Mouse (Mus musculus) lung, postnatal 0 days (tissue): ENCODE measurements around the gene Csrnp3. TPM values are rescaled to one million over a fixed set of nuclear protein-coding genes. Genes with fewer than 3 reads are reported as not detected.

Experiments
- ATAC-seq: fragments of 200-750 bp; cut with Nextera tagmentation; 2 replicates; pipeline ENCODE4 v1.8.0; 2017; ENCODE audit warnings: moderate library complexity
- DNase-seq: peaks from one replicate; pipeline ENCODE4 v3.0.0-alpha.2; 2016; ENCODE audit warnings: low spot score
- H3K27ac ChIP-seq: fragments of 300-500 bp; sonication (generic); 2 replicates; pipeline ENCODE4 v1.5.1; 2014; ENCODE audit warnings: antibody characterized with exemption, mild to moderate bottlenecking, low read length, mixed read lengths
- H3K27me3 ChIP-seq: fragments of 300-500 bp; sonication (generic); replicated peaks from 2 replicates; pipeline ENCODE4 v1.6.1; 2014; ENCODE audit warnings: low read length, mixed read lengths; ENCODE audit not compliant: insufficient read depth
- H3K36me3 ChIP-seq: fragments of 300-500 bp; sonication (generic); 2 replicates; pipeline ENCODE4 v1.6.1; 2014; ENCODE audit warnings: low read length, mixed read lengths; ENCODE audit not compliant: insufficient read depth
- H3K4me1 ChIP-seq: fragments of 300-500 bp; sonication (generic); 2 replicates; pipeline ENCODE4 v1.6.1; 2014; ENCODE audit warnings: antibody characterized with exemption, low read depth, low read length, mixed read lengths; ENCODE audit not compliant: insufficient read depth
- H3K4me2 ChIP-seq: fragments of 300-500 bp; sonication (generic); replicated peaks from 2 replicates; pipeline ENCODE4 v1.6.1; 2014; ENCODE audit warnings: low read depth, mild to moderate bottlenecking, low read length, moderate library complexity, mixed read lengths
- H3K4me3 ChIP-seq: fragments of 300-500 bp; sonication (generic); 2 replicates; pipeline ENCODE4 v1.5.1; 2014; ENCODE audit warnings: low read depth, low read length
- H3K9ac ChIP-seq: fragments of 300-500 bp; sonication (generic); replicated peaks from 2 replicates; pipeline ENCODE4 v1.6.1; 2014; ENCODE audit warnings: low read depth, mild to moderate bottlenecking
- H3K9me3 ChIP-seq: fragments of 300-500 bp; sonication (generic); 2 replicates; pipeline ENCODE4 v1.6.1; 2016; ENCODE audit warnings: low read length, mixed read lengths
- CTCF ChIP-seq: IDR thresholded peaks from 2 replicates; pipeline ENCODE4 v1.5.1; 2016; ENCODE audit warnings: antibody characterized with exemption, mild to moderate bottlenecking
- EP300 ChIP-seq: IDR thresholded peaks from 2 replicates; pipeline ENCODE4 v1.6.1; 2016; ENCODE audit warnings: antibody characterized with exemption, mild to moderate bottlenecking, control low read depth
- WGBS: fragments of 180-500 bp; shearing (Covaris S2); extraction: QIAGEN DNeasy Blood & Tissue Kit; methylation state at CpG from one replicate; pipeline ENCODE4 v1.1.7; 2014; 5-methylcytosine and 5-hydroxymethylcytosine counted together
- polyA plus RNA-seq: library from polyadenylated mRNA; unstranded; fragments of >200 nt; fragmentation: Nextera tagmentation; extraction: Ambion mirVana; gene quantifications from 2 replicates; pipeline ENCODE4 v1.2.1, GENCODE M21; 2015

Gene Csrnp3
- polyA plus RNA-seq, 1 experiment from 2014 or later, result 0.06 TPM

DNA sequence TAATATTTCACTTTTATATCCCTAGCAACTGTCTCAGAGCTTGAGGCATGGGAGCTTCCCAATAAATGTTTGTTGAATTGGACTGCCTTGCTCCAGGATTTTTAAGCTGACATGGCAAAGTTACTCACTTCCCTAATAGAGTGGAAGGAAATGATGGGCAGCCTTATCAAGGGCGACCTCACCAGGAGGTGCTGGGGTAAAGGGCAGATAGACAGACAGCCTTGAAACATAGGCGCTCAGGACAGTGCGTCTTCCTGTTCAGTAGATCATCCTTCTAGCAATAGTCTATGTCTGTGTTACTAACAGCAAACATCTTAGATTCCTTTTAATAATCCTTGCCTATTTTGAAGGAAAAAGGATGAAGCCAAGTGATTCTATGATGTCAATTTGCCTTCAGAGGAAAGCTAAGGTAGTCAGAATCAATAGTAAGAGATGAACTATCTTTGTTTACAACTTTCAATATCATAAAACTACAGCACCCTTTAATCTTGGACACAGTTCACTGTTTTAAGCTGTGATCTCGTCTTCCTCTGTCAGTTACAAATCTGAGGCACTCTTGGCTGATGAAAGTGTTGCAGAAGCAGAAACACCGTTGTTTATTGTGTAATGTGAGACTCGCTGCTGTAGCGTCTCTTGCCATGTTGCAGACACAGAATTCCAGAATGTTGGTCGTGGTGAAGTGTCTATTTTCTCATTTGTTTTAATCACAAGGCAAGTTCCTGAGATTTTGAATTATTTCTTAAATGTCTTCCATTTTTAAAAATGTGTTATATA lies 81.6 kb downstream of the Csrnp3 start:
- 49% methylated on average over 8 of the region's 8 CpGs for WGBS

DNA sequence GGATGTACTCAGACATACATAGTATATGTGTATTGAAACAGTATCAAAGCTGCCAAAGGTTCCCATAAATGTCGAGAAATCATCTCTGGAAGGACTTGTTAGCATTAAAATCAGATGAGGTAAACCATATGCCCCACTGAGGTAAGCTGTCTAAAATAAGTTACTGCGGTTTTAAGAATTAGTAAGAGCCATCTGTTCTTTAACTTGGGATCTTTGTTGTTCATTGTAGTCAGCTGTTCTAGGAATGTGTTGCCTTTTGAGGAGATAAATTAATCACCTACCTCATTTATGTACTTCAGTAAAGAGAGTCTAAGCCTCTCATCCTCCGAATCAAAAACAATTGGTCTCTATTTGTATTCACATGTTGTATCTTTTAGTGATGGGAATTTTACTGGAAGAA lies 83.7 kb downstream of the Csrnp3 start:
- H3K27ac ChIP-seq, result no peak overlapping the region
- no peak overlapping the region for H3K4me2 ChIP-seq
- H3K27me3 ChIP-seq, result no peaks in the 10 kb centered on the region
- H3K9ac ChIP-seq, result no peak overlapping the region
- TF ChIP-seq CTCF (no peak), EP300 (no peak)
- H3K4me3 ChIP-seq, result no peak overlapping the region
- no peaks in the 10 kb centered on the region for H3K9me3 ChIP-seq
- H3K36me3 ChIP-seq, result no peaks in the 10 kb centered on the region
- WGBS, result 77% methylated on average over 3 of the region's 3 CpGs
- peaks cover 6% of the 10 kb centered on the region; the same call in 1 of the 2 replicates for H3K4me1 ChIP-seq
- ATAC-seq (no peak), DNase-seq (no peak)

More for the DNA sequence above, 81.6 kb downstream of the Csrnp3 start:
- no peak overlapping the region for H3K27ac ChIP-seq
- H3K9me3 ChIP-seq, result no peaks in the 10 kb centered on the region
- H3K9ac ChIP-seq, result no peak overlapping the region
- H3K4me1 ChIP-seq, result peaks cover 6% of the 10 kb centered on the region; the same call in 1 of the 2 replicates
- no peak overlapping the region for H3K4me2 ChIP-seq
- H3K4me3 ChIP-seq, result no peak overlapping the region
- DNase-seq, result no peak
- no peak for TF ChIP-seq CTCF
- no peak for TF ChIP-seq EP300
- no peaks in the 10 kb centered on the region for H3K27me3 ChIP-seq
- H3K36me3 ChIP-seq, result no peaks in the 10 kb centered on the region
- ATAC-seq, result no peak

DNA sequence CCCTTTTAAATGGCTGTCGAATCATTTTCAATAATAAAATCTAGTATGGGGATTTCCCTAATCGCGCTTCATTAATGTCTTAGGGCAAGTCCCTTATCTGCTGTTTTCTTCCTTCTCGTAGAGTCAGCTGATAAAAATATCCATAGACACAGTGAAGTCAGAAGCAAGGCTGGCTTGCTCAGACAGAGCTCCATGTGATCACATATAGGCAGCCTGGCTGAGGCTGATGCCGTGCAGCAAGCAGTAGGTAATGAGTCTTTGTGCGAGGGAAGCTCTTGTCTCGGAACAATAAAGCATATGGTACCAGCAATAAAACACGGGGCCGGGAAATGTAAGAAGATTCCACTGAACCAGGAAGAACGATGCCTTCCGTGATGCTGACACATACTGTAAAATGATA lies 84.4 kb downstream of the Csrnp3 start:
- 65% methylated on average over 11 of the region's 11 CpGs for WGBS
- Histone ChIP-seq H3K4me3 (no peak overlapping the region), H3K27ac (no peak overlapping the region), H3K36me3 (no peaks in the 10 kb centered on the region), H3K4me2 (no peak overlapping the region), H3K9me3 (no peaks in the 10 kb centered on the region), H3K9ac (no peak overlapping the region), H3K27me3 (no peaks in the 10 kb centered on the region), H3K4me1 (peaks cover 6% of the 10 kb centered on the region; the same call in 1 of the 2 replicates)
- DNase-seq (no peak), ATAC-seq (no peak)
- TF ChIP-seq EP300, result no peak
- TF ChIP-seq CTCF, result no peak

DNA sequence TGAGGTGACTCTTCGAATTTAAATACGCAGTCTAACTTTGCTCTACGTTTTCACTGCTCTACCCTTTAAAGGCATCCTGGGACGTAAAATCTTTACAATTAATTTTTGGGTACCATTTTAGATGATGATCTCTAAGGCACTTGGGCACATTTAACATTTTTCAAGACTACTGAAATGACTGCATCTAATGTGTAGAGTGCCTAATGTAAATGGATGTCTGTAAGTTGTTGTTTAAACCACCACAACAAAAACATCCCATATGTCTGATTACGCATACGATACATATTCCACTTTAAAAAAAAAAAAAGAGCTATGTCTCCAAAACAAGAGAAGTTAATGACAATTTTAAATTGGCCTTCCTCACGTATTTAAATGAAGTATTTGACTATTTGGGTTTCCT lies 85.7 kb downstream of the Csrnp3 start:
- WGBS, result 70% methylated on average over 7 of the region's 7 CpGs
- peak overlapping the region; percentile 24 for H3K4me3 ChIP-seq
- no peaks in the 10 kb centered on the region for H3K36me3 ChIP-seq
- H3K27ac ChIP-seq, result no peak overlapping the region
- TF ChIP-seq EP300, result no peak
- TF ChIP-seq CTCF, result no peak
- no peak for DNase-seq
- H3K9ac ChIP-seq, result no peak overlapping the region
- no peak for ATAC-seq
- H3K9me3 ChIP-seq, result no peaks in the 10 kb centered on the region
- peaks cover 6% of the 10 kb centered on the region; the same call in 1 of the 2 replicates for H3K4me1 ChIP-seq
- H3K27me3 ChIP-seq, result no peaks in the 10 kb centered on the region
- peak overlapping the region; percentile 65 for H3K4me2 ChIP-seq

DNA sequence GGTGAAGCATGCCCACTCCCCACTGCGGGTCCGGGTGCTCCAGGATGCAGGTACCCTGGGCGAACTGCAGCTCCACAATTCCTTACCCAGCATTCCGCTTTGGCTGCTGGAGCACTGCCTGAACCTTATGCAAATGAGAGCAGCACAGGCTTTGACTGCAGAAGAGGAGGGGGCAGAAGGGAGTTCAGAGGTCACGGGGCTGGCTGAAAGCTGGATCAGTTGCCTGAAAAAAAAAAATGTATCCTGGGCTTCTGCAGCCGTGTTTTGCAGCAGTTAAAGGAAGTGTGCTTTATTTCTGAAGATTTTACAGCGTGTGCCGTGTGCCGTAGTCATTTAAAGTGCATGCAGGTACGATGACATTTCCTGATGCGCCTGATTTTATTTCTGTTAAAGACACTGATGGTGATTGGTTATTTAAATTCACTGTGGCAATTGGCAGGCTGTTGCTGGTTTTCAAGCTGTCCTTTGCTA lies 86.3 kb downstream of the Csrnp3 start:
- no peaks in the 10 kb centered on the region for H3K36me3 ChIP-seq
- H3K27me3 ChIP-seq, result no peaks in the 10 kb centered on the region
- 4% methylated on average over 11 of the region's 11 CpGs for WGBS
- H3K4me1 ChIP-seq, result peaks cover 6% of the 10 kb centered on the region; the same call in 1 of the 2 replicates
- H3K9me3 ChIP-seq, result no peaks in the 10 kb centered on the region
- TF ChIP-seq EP300, result no peak
- ATAC-seq (no peak), DNase-seq (peak; percentile 26)
- H3K4me2 ChIP-seq, result peak overlapping the region; percentile 65
- H3K27ac ChIP-seq, result no peak overlapping the region
- H3K4me3 ChIP-seq, result peak overlapping the region; percentile 24
- H3K9ac ChIP-seq, result no peak overlapping the region; the same call in 1 of the 2 replicates

DNA sequence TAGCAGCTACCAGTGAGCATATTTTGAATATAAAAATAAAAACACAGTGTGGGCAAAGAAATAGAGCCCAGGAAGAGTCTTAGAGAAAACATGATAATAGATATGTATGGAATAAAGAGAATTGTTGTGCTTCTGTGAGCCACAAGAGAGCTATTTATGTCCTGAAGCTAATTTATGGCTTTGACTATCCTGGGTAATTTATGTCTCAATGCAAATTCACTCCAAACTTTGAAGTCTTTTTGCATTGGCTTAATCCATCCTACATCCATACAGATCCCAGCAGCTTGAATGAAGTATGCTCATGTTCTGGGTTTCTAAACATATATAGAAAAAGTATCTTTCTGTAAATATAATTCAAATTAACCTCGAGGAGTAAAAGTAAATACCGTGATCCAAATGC lies 88.5 kb downstream of the Csrnp3 start:
- H3K27ac ChIP-seq, result no peak overlapping the region
- H3K27me3 ChIP-seq, result no peaks in the 10 kb centered on the region
- H3K9me3 ChIP-seq, result no peaks in the 10 kb centered on the region
- no peak overlapping the region for H3K9ac ChIP-seq
- no peak for TF ChIP-seq CTCF
- no peak for TF ChIP-seq EP300
- WGBS, result 34% methylated on average over 2 of the region's 2 CpGs
- peaks cover 6% of the 10 kb centered on the region; the same call in 1 of the 2 replicates for H3K4me1 ChIP-seq
- H3K36me3 ChIP-seq, result no peaks in the 10 kb centered on the region
- H3K4me2 ChIP-seq, result no peak overlapping the region
- ATAC-seq (no peak), DNase-seq (no peak)
- no peak overlapping the region for H3K4me3 ChIP-seq
